Mouse (Mus musculus) thymus, postnatal 14 days (tissue): ENCODE measurements around the gene Igsf9.

ENCODE experiments used
- DNase-seq: peaks from one replicate; pipeline ENCODE4 v3.0.0; 2021

Igsf9 gene

DNA sequence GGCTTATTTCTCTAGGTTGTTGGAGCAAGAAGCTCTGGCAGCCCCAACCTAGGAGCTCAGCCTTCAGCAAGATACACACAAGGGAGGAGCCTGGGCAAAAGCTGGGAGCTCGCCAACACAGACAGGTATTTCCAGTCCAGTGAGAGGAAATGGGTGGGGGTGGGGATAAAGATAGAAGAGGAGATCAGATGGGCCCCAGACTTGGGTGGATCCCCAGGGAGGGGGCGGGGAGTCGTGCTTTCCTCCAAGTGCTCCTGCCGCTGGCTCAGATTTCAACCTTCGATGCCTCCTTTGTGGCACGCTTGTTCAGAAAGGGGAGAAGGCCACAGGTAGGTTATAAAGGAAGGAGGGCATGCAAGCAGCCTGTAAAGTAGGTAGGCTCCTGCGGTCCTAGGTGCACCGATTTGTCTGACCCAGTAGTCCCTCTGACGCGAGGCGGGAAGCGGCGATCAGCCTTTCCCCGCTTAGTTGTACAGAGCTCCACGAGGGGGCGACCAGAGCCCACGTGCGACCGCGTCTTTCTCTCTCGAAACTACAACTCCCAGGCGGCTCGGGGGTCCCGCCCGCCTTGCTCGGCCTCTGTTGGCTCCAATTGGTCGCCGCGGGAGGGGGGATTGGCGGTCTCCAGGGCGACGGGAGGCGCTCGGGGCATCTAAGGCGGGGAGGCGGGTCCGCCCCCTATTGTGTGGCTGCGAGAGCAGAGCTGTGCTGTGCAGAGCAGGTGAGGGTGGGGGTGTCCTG, at the start of gene Igsf9:
Gene Igsf9 (plus strand): TSS at position 249 of the 741 bp plus-strand sequence.
- DNase-seq, result peak; percentile 98

DNA sequence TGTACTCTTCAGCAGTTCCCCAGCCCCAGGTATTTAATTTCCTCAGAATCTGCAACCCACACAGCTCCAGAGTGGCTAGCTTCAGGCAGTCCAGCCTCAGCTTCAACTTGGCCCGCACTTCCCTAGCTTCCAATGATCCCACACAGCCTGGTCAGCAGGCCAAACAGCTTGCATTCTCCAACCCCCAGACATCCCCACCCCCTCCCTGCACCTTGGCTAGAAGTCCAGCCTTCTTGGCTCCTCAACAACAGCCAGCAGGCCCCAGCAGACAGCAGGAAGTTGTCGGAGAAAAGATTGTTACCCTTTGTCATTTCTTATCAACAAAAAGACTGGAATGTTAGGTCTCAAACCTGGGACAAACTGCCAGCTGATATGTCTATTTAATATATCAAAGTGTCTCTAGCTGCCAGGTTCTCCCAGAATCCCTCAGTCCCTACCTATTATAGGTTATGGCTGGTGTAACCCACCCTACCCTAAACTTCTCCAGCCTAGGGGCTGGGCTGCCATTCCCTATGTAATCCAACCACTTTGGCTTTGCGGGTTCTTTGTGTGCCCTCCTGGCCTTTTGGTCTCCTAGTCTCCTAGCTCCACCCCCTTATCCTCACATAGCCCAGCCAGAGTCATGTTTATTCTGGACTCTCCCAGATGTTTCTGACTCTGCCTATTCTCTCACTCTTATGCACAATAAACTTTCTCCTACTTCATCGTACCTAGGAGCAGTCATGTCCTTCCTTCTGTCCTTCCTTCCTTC, 49.6 kb upstream of the Igsf9 start:
- no peak for DNase-seq

DNA sequence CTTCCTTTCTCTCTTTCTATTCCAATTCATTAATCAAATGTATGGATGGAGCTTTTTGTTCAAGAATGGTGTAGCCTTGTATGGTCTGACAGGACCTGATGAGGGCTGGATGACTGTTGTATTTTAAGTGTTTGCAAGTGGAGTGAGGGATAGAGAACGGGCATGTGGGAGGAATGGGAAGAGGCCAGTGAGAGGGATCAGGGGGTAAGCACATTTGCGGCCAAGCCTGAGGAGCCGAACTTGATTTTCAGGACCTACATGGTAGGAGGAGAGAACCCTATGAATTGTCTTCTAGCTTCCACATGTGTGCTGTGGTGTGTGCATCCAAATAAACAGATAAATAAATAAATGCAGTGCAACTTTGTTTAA, 49.0 kb upstream of the Igsf9 start:
- DNase-seq, result no peak

DNA sequence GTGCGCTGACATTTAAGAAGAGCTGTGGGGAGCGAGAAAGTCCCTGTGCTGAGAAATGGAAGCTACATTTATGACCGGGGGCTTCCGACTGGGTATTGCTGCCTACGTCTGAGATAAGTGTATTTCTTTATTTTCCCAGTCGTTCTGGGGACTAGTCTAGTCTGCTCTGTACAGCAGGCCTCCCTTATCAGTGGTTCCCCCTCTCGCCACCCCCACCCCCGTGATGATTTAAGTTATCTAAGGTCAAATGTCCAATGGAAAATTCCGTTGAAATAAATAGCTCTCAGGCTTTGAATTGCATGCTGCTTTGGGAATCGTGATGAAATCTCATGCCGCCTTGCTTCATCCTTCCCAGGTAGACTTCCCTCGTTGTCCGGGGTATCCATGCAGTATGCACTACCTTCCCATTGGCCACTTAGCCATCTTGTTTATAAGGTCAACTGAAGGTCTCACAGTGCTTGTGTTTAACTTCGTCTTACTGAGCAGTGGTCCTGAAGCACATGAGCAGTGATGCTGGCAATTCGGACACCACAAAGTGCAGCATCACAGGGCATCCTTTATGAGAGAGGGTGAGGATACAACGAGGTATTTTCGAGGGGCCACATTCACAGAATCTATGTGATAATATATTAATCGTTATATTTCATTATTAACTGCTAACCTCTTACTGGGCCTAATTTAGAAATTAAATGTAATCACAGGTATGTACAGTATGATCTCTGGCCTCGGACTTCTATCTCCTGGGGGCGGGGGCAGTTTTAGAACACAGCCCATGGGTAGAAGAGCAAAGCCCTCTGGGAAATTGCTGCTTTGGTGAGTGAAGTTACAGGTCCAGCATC, 48.4 kb upstream of the Igsf9 start:
- DNase-seq, result no peak

DNA sequence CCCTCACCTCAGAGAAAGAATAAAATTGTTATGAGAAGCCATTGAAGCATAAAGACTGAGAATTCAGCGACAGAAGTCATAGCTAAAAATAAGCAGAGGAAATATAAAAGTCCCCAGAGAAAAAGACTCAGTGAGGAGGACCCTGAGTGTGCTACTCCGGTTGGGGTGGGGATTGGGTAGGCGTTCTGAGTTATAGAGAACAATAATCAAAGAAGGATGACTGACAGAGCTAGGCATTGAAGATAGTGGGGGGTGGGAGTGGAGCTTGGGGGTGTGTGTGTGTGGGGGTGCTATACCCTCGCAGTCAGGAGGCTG, 47.8 kb upstream of the Igsf9 start:
- no peak for DNase-seq

DNA sequence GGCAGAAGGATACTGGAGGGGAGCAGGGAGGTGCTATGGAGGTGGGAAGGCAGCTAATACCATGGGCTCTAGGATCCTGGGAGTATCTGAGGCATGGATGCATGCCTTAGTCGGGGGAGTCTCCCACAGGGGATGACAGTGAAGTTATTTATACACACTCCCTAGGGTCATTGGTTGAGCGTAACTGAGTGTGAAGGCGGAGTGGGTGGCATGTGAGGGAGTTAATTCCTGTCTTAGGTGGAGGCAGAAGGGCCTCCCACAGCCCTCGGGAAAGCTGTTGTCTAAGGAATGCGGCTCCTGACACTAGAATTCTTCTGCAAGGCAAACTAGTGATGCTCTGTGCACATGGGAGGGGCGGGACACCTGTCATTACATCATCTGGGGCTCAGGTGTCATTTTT, 44.8 kb upstream of the Igsf9 start:
- no peak for DNase-seq

DNA sequence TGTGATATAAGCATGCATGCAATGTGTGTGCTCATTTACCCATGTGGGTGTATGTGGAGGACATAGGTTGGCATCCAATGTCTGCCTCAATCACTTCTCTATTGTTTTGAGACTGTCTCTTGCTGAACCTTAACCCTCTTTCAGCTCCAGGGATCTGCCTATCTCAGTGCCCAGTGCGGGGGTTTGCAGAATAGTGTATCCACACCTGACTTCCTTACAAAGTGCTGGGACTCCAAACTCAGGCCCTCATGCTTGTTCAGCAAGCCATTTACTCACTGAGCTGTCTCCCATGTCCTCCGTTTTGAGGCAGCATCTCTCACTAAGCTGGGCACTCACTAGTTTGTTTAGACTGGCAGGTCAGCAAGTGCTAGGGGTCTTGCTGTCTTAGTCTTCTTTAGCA, 43.0 kb upstream of the Igsf9 start:
- no peak for DNase-seq

DNA sequence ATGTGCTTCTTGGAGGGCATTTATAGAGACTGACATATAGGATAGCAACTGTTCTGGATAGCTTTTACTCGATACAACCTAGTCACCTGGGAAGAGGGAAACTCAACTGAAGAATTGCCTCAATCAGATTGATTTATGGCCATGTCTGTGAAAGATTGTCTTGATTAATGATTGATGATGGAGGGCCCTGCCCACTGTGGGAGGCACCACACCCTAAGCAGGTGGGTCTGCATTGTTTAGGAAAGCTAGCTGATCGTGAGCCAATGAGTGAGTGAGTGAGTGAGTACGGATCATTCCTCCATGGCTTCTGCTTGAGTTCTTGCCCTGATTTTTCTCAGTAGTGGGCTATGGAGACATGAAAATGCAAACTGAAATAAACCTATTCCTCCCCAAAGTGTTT, 41.1 kb upstream of the Igsf9 start:
- DNase-seq, result no peak

DNA sequence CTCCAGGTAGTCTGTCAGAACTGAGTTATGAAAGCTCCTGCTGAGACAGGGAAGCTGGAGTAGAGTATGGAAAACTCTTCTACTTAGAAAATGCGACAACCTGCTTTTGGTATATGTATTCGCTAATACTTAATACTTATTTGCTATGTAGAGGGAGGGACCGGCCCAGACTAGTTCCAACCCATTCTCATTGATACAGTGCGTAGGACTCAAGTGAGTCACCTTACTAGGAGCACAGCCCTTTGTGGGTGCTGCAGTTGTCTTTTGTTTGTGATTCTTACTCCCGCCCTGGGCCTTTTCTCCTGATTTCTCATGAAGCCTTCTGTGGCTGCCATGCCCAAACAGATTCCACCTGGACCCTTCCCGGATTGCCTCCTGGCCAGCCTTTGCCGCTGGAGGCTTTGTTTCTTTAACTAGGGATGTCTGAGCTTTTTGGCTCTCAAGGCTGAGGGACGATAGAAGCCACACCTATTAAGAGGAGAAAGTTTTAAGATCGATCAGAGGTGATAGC, 39.6 kb upstream of the Igsf9 start:
- DNase-seq, result no peak

DNA sequence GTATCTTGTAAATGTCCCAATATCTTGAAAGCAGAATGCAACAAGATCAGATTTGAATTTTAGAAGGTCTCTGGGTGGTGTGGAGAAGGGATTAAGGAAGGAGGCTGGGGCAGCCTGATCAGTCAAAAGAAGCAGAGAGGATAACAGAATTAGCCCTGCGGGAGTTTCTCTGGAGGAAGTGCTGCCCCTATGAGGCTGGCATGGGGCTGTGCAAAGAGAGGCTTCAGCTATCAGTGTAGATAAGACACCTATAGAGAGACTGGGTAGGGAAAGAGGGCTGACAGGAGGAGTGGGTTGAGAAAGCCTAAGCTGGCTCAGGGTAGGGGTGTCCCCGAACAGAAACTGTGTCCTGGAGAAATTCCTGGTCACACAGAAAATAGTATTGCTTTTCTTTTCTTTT, 31.4 kb upstream of the Igsf9 start:
- DNase-seq, result no peak

DNA sequence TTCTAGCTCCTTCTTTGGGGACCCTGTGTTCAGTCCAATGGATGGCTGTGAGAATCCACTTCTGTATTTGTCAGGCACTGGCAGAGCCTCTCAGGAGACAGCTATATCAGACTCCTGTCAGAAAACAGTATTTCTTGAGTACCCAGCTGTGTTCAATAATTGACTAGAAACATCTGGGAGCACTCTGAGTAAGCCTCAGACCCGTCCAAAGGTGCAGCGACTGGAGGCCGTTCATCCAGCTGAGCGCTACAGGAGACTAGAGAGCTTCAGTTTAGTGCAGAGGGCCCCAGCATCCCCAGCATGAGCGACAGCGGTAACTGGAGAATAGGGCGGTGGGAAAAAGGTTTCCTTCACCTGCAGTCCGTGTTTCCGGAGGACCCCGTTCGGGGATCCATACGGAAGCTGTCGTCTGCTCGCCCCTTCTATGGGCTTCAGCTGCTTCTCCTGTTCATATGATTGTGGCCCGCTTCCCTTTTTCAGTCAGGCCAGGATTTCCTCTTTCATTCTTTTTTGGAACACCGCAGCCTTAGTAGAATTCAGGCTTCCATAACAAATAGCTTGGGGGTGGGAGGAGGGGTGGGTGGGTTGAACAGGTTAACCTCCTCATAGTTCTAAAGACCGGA, 30.6 kb upstream of the Igsf9 start:
- DNase-seq, result no peak

DNA sequence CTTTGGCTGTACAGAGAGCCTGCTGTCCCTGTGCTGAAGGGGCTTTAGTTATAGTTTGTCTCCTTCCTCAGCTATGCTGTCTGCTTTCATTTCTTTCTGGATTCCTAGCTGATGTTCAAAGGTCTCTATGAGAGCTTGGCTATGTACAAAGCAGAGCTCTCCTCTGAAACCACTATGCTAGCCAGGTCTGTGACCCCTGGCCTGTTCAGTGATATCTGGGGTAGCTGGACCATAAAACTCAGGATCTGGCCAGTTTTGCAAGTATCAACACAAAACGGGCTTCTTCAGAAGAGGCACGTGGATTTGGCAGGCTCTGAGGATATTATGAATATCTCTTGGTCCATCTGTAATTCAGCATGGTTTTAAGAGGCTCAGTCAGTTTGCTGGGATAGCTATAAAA, 28.7 kb upstream of the Igsf9 start:
- DNase-seq, result no peak

DNA sequence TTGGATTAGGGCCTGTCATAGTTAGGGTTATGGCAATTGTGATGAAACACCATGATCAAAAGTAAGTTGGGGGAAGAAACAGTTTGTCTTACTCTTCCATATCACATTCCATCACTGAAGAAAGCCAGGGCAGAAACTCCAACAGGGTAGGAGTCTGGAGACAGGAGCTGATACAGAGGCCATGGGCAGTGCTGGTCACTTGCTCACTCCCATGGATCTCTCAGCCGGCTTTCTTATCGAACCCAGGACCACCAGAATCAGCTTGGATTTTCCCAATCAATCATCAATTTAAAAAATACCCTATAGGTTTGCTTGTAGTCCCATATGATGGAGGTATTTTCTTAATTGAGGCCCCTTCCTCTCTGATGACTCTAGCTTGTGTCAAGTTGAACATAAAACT, 27.8 kb upstream of the Igsf9 start:
- DNase-seq, result no peak

DNA sequence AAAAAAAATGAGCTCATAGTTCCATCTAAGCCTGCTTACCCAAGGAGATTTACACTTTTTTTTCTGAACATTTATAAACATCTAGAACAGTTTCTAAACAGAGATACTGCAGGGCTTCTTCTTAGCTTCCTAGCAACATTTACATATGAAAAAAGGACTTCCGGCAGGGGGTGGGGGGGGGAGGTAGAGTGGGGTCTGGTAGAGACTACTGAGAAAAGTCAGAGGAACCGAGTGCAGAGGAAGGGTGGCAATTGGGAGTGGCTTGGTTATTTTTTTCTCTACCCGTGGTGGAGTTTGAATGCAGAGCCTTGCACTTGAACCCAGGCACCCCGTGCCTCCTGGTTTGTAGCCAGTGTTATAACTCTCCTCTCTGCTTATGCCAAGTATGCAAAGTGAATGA, 26.2 kb upstream of the Igsf9 start:
- peak; percentile 42 for DNase-seq

DNA sequence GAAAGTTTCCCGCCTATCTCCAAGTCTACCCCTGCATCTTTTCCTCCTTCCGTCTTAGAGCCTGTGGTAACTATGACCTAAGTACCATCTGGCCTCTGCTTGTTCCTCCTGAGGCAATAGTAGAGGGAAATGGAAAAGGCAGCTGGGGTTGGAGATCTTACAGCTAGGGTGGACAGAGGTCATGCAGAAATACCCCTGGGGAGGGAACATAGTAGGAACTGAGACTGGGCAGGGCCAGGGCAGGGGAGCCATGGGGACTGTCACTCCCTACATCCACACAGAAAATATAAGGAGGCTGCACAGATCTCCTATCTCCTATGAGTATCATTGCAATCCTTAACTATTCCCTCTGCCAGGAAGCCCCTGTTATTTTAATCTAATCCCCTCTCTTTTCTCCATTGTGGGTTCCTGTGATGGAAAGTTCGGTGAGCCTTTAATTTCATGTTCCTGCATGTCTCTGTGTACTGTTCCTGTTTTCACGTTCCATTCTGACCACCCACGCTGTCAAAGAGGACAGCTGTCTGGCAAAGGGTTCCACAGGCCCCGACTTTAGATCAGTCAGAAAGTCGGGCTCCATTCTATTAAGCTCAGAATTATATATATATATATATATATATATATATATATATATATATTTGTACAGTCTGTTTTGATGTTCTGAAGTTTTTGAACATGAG, 25.4 kb upstream of the Igsf9 start:
- DNase-seq, result peak; percentile 10

DNA sequence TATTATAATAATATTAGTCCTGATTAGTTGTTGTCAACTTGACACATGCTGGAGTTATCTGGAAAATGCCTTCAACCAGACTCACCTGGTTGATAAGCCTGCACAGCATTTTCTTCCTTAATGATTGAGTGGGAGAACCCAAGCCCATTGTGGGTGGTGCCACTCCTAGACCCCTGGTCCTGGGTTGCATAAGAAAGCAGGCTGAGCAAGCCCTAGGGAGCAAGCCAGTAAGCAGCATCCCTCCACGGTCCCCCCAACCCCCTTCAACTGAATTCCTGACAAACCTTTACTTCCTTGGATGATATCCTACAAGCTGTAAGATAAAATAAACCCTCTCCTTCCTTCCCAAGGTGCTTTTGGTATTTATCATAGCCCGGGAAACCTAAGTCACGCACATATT, 24.4 kb upstream of the Igsf9 start:
- DNase-seq, result no peak

DNA sequence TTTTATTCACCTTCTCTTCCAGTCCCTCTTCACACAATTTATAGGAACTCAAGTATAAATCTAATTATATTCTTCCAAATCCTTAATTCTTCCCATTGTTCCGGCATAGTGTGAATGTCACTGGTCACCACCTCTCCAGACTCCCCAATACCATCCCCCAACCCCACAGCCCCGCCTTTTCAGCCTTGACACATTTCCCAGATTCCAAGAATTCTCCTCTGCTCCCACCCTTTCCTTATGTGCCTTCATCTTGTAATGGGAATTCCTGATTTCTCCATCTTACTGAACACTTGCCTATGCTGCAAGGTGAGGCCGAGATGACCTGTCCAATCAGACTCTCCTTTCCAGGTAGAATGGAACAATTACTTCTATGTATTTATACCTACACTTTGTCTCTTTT, 23.5 kb upstream of the Igsf9 start:
- no peak for DNase-seq

DNA sequence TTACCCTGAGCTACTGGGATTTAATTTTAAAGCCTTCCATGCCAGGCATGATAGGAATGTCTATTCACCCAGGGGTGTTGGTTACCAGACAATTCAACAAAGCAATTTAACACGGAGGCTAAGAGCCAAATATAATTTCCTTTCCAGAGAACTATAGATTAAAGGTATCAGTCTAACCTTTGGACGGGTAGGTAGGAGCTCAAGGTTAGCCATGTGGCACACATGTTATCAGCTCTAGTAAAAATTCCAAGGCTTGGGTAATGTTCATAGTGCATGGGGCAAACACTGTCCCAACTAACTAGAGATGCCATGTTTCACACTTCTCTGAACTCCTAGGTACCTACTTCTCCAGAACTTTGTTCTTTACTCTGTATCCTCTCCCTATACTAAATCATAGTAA, 20.0 kb upstream of the Igsf9 start:
- no peak for DNase-seq

DNA sequence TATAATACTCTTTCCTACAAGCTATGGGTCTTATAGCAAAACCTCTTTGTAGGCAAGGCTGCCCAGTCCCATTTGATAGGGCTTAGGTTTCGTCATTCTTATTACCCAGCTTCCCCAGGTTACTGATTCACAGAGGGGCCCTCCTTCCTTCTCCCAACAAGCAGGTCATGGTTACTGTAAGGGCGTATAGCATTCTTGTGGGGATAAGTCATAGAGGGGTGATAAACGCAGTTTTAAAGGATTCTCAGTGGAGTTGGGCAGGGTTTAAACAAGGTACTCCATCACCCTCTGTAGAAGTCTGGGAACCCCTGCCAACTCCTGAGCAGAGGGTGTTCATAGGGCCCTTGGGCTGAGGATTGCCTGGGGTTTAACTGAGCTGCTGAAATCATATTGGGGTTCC, 19.1 kb upstream of the Igsf9 start:
- DNase-seq, result no peak

DNA sequence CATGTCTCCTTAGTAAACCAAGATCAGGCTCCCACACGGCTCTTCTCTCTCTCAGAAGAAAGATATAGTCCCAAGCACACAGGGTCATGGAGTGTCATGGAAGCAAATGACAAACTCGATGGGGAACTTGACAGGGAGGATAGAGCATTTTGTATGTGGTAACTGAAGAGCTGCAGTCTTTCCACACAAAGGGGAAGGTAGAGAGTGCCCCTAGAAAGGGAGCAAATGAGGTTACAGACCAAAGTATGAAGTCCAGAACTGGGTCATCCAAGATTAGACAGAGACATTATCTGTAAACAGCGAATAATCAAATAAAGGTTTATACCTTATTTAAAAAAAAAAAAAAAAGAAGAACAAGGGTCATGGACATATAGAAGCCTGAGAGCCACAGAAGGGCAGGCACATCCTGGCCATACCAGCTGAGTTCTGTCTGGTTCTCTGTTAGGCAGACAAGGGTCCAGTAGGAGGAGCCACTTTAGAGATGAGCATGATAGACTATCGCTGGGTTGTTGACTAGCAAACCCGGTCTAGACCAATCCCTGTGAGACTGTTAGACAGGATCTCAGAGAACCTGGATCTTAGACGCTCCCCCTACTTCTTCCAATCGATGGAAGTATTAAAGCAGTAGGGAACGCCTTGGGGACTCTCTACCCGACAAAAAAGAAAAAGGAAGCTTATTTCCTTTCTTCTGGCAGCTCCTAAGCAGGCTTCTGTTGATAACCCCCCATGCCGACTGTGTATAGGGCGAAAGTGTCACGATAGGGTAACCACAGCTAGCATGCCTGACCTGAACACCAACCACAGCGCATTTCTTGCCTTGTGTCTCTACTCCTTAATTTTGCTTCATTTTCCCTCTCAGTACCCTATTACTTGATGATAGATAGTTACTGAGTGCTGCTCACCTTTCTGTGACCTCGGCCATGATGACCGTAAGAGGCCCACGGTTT, 17.9 kb upstream of the Igsf9 start:
- no peak for DNase-seq

DNA sequence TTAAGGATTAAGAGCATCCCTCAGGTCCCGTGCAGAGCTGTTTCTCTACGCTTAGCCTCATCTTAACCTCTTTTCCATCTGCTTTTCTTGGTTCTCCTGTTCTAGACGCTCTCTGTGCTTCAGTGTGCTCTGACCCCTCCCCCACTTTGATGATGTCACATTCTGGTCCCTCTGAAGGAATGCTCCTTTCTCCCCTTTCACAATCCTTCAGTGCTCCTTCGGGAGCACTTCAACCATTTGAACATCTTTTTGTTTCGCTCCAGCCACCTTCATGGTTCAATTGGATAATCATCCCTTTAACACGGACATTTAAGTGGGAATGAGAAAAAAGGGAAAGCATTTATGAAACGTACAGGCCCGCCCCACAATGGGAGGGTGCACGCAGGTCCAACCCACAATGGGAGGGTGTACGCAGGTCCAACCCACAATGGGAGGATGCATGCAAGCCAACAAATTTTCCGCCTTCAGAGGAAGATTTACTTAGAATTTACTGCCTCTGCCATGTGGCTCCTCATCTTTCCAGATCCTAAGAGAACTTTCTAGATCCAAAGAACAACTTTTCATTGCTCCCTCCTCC, 13.2 kb upstream of the Igsf9 start:
- no peak for DNase-seq
